Mouse (Mus musculus) megakaryocyte-erythroid progenitor cell, adult 5 weeks (primary cell): ENCODE data around the gene Pds5a. TPM values are rescaled to one million over a fixed set of nuclear protein-coding genes. Genes with fewer than 3 reads are reported as not detected.

Source experiments
- polyA plus RNA-seq: library from polyadenylated mRNA; stranded (reverse); fragments of >175 nt; gene quantifications from 2 replicates; pipeline ENCODE4 v1.2.3, GENCODE M21; 2012

The Pds5a gene
- 14.1 and 17.7 TPM in 2 replicates for polyA plus RNA-seq

GRCm38 (mm10) chr5:65697836-65698758, at the start of gene Pds5a:
Gene Pds5a (minus strand): TSS chr5:65698273.

Other genes with a start within 250 kb of the Pds5a start
- 100.0 and 113 TPM in 2 replicates for gene Gm43552, start 205.4 kb downstream of the Pds5a start, polyA plus RNA-seq
- gene Smim14, start 161.1 kb downstream of the Pds5a start, polyA plus RNA-seq = 41.1 and 48.7 TPM in 2 replicates
- gene Ube2k, start 161.0 kb downstream of the Pds5a start, polyA plus RNA-seq = 112 and 138 TPM in 2 replicates
- gene N4bp2, start 65.2 kb upstream of the Pds5a start, polyA plus RNA-seq = 9.9 and 11.4 TPM in 2 replicates
- gene Rhoh, start 162.9 kb upstream of the Pds5a start, polyA plus RNA-seq = 2.1 and 2.6 TPM in 2 replicates
- gene Chrna9, start 236.6 kb upstream of the Pds5a start, polyA plus RNA-seq = not detected in 2 replicates